Mouse (Mus musculus) fibroblast of lung, adult 2 months (primary cell): ENCODE data around the gene Plxna3.

Experiments used
- DNase-seq: peaks from one replicate; pipeline ENCODE4 v3.0.0-alpha.2; 2011; ENCODE audit warnings: low read depth

Gene Plxna3

GRCm38 (mm10) chrX:74368209-74368909 is 39.5 kb downstream of the Plxna3 start:
- DNase-seq: no peak

- DNase-seq: peak; percentile 83
Measured at GRCm38 (mm10) chrX:74372888-74373549, 44.2 kb downstream of the Plxna3 start, which contains the start of the genes Ubl4a and Slc10a3. Ubl4a (minus strand) TSS chrX:74373218. Slc10a3 (minus strand) TSS chrX:74373349.

GRCm38 (mm10) chrX:74384451-74384850 is 55.6 kb downstream of the Plxna3 start:
- DNase-seq: no peak

GRCm38 (mm10) chrX:74388153-74388552 is 59.3 kb downstream of the Plxna3 start:
- DNase-seq: no peak

- DNase-seq: peak; percentile 73
Measured at GRCm38 (mm10) chrX:74392535-74393443, 63.9 kb downstream of the Plxna3 start, which contains the start of the genes Fam3a and Ikbkg. Fam3a (minus strand) TSS chrX:74393272. Ikbkg (plus strand) TSS chrX:74393290.
